14 mouse cellular contexts compared by ENCODE assay signal in the genomic region with DNA sequence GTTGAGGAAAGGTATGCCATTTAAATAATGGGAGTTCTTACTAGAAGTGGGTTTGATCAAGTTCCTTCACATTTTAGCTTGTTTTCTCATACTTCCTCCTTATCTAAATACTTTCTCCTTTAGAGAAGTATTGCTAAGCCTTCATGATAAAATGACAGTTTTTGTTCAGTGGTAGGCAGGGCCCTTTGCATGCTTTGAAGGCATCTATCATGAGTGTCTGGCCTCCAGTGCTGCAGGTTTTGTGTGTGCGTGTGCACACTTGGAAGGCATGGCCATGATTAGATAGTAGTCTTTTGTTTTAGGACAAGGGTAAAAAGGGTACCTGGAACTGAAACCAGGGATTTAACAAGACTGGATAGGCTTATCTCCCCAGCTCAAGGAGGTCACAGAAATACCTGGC. TPM values are rescaled to one million over a fixed set of nuclear protein-coding genes. Genes with fewer than 3 reads are reported as not detected.
A peak's percentile ranks its signal among the peaks of the same experiment; 100 is the strongest.
DNase-seq lines count a peak whose midpoint lies in the region; ATAC-seq lines count a peak whose summit lies in the region.
"Had no signal": no experiment of that assay in that cellular context is flagged by ENCODE, and none has a peak within 500 bp of the region (broad histone marks: within the 10 kb centered on the region; RNA-seq: fewer than 3 reads in every experiment).

No protein-coding gene starts in this region.

- H3K27ac ChIP-seq in embryonic facial prominence, embryonic 13.5 days, result no peak overlapping the region
- H3K27ac ChIP-seq in embryonic facial prominence, embryonic 10.5 days (replicated peaks), result no peak overlapping the region
- no peak overlapping the region for H3K27ac ChIP-seq in kidney, embryonic 14.5 days (ENCODE audit: low read depth, low read length)
- H3K27ac ChIP-seq in liver, embryonic 16.5 days (ENCODE audit: low read length), result no peak overlapping the region
- H3K27ac ChIP-seq: embryonic facial prominence, embryonic 15.5 days; hindbrain, embryonic 13.5 days; limb, embryonic 12.5 days had no signal

- no peak for DNase-seq in embryonic facial prominence, embryonic 10.5 days (ENCODE audit: low spot score)
- no peak for DNase-seq in kidney, postnatal 14 days
- DNase-seq in MEL-GATA-1-ER (ENCODE audit: extremely low read depth, low read depth), result peak; percentile 49
- DNase-seq in c-Kit-positive CD71-positive TER-119-positive erythroid progenitor cells, embryonic 14.5 days (ENCODE audit: low spot score), result no peak
- no peak for DNase-seq in layer of hippocampus, postnatal 36 days
- DNase-seq: cerebellum, adult 11 months; kidney, postnatal 36 days; right cerebral cortex, postnatal 14 days had no signal

- H3K9me3 ChIP-seq in embryonic facial prominence, embryonic 13.5 days, result no peaks in the 10 kb centered on the region
- H3K9me3 ChIP-seq in embryonic facial prominence, embryonic 10.5 days, result no peaks in the 10 kb centered on the region
- H3K9me3 ChIP-seq in kidney, embryonic 14.5 days (ENCODE audit: control insufficient read depth, low read length), result no peaks in the 10 kb centered on the region
- no peaks in the 10 kb centered on the region for H3K9me3 ChIP-seq in liver, embryonic 16.5 days (replicated peaks; ENCODE audit: control insufficient read depth, low read length)
- H3K9me3 ChIP-seq: embryonic facial prominence, embryonic 15.5 days; hindbrain, embryonic 13.5 days; limb, embryonic 12.5 days had no signal

- 0 out of 2 replicates have a peak overlapping the region, but pooled peaks have one; percentile 6 for H3K4me3 ChIP-seq in embryonic facial prominence, embryonic 13.5 days
- no peak overlapping the region for H3K4me3 ChIP-seq in embryonic facial prominence, embryonic 10.5 days
- H3K4me3 ChIP-seq in kidney, embryonic 14.5 days (ENCODE audit: low read length), result no peak overlapping the region
- 0 out of 2 replicates have a peak overlapping the region, but pooled peaks have one; percentile 55 for H3K4me3 ChIP-seq in liver, embryonic 16.5 days (ENCODE audit: low read depth, low read length)
- H3K4me3 ChIP-seq: embryonic facial prominence, embryonic 15.5 days; hindbrain, embryonic 13.5 days; limb, embryonic 12.5 days had no signal

- H3K4me1 ChIP-seq in embryonic facial prominence, embryonic 13.5 days, result peaks cover 61% of the 10 kb centered on the region
- peaks cover 62% of the 10 kb centered on the region for H3K4me1 ChIP-seq in embryonic facial prominence, embryonic 10.5 days
- H3K4me1 ChIP-seq in kidney, embryonic 14.5 days (ENCODE audit: control insufficient read depth, insufficient read depth, low read length), result peaks cover 60% of the 10 kb centered on the region
- peaks cover 59% of the 10 kb centered on the region for H3K4me1 ChIP-seq in liver, embryonic 16.5 days (ENCODE audit: control insufficient read depth, low read depth, low read length)

- H3K27me3 ChIP-seq in embryonic facial prominence, embryonic 13.5 days, result no peaks in the 10 kb centered on the region
- H3K27me3 ChIP-seq in embryonic facial prominence, embryonic 10.5 days (replicated peaks; ENCODE audit: low read depth, poor library complexity, severe bottlenecking), result no peaks in the 10 kb centered on the region
- H3K27me3 ChIP-seq in kidney, embryonic 14.5 days (ENCODE audit: control insufficient read depth, insufficient read depth, low read length), result no peaks in the 10 kb centered on the region
- no peaks in the 10 kb centered on the region for H3K27me3 ChIP-seq in liver, embryonic 16.5 days (ENCODE audit: control insufficient read depth, insufficient read depth, low read depth, low read length)
- H3K27me3 ChIP-seq: embryonic facial prominence, embryonic 15.5 days; hindbrain, embryonic 13.5 days; limb, embryonic 12.5 days had no signal

- ATAC-seq in embryonic facial prominence, embryonic 13.5 days (ENCODE audit: insufficient number of reproducible peaks, insufficient read depth, low FRiP score, low TSS enrichment, low read depth), result no peak
- no peak for ATAC-seq in kidney, embryonic 14.5 days (ENCODE audit: low FRiP score, low TSS enrichment)
- ATAC-seq in liver, embryonic 16.5 days (ENCODE audit: low read depth), result no peak

- peaks cover 10% of the 10 kb centered on the region; the same call in 1 of the 2 replicates for H3K36me3 ChIP-seq in embryonic facial prominence, embryonic 13.5 days
- H3K36me3 ChIP-seq in embryonic facial prominence, embryonic 10.5 days (replicated peaks), result peaks cover 19% of the 10 kb centered on the region
- H3K36me3 ChIP-seq in kidney, embryonic 14.5 days (ENCODE audit: control insufficient read depth, insufficient read depth, low read length), result 0 out of 2 replicates have a peak, but pooled peaks cover 2% of the 10 kb centered on the region
- H3K36me3 ChIP-seq in liver, embryonic 16.5 days (ENCODE audit: control insufficient read depth, insufficient read depth), result peaks cover 2% of the 10 kb centered on the region
- H3K36me3 ChIP-seq: hindbrain, embryonic 13.5 days had no signal

- 74% methylated on average over 1 of the region's 1 CpGs for WGBS in embryonic facial prominence, embryonic 13.5 days
- 71% methylated on average over 1 of the region's 1 CpGs for WGBS in embryonic facial prominence, embryonic 10.5 days
- WGBS in kidney, embryonic 14.5 days, result 75% methylated on average over 1 of the region's 1 CpGs
- WGBS in liver, embryonic 16.5 days (ENCODE audit: insufficient replicate concordance), result 0% methylated on average over 1 of the region's 1 CpGs

- no peak overlapping the region for H3K9ac ChIP-seq in embryonic facial prominence, embryonic 13.5 days
- H3K9ac ChIP-seq in kidney, embryonic 14.5 days (ENCODE audit: low read depth, low read length), result no peak overlapping the region
- no peak overlapping the region for H3K9ac ChIP-seq in liver, embryonic 16.5 days (ENCODE audit: low read depth, low read length)
- H3K9ac ChIP-seq: embryonic facial prominence, embryonic 15.5 days; limb, embryonic 12.5 days had no signal

- no peak overlapping the region for H3K4me2 ChIP-seq in embryonic facial prominence, embryonic 13.5 days
- H3K4me2 ChIP-seq in kidney, embryonic 14.5 days (replicated peaks; ENCODE audit: low read depth, low read length), result 0 out of 2 replicates have a peak overlapping the region, but pooled peaks have one; percentile 5
- H3K4me2 ChIP-seq in liver, embryonic 16.5 days (ENCODE audit: low read depth, low read length), result peak overlapping the region; percentile 74
- H3K4me2 ChIP-seq: hindbrain, embryonic 13.5 days; limb, embryonic 12.5 days had no signal

RNA-seq across cellular contexts. Expression of a gene that starts 3.8 kb away (rescaled TPM):
- polyA plus RNA-seq in embryonic facial prominence, embryonic 13.5 days (2015; fragmentation: Nextera tagmentation; extraction: Ambion mirVana), result 266 and 285 TPM in 2 replicates
- polyA plus RNA-seq in embryonic facial prominence, embryonic 10.5 days (2016; fragmentation: Nextera tagmentation; extraction: Ambion mirVana), result 262 and 273 TPM in 2 replicates
- polyA plus RNA-seq in kidney, embryonic 14.5 days (2014; fragmentation: Nextera tagmentation; extraction: Ambion mirVana), result 321 and 409 TPM in 2 replicates
- 309 and 359 TPM in 2 replicates for polyA plus RNA-seq in liver, embryonic 16.5 days (2015; fragmentation: Nextera tagmentation; extraction: Ambion mirVana)
- total RNA-seq in layer of hippocampus, postnatal 36 days (2021), result 100 to 1,000 TPM; 357 TPM

RNA-seq across cellular contexts. Expression of a gene that starts 26.2 kb away (rescaled TPM):
- 29.0 and 29.5 TPM in 2 replicates for polyA plus RNA-seq in embryonic facial prominence, embryonic 13.5 days (2015; fragmentation: Nextera tagmentation; extraction: Ambion mirVana)
- 24.4 and 25.6 TPM in 2 replicates for polyA plus RNA-seq in embryonic facial prominence, embryonic 10.5 days (2016; fragmentation: Nextera tagmentation; extraction: Ambion mirVana)
- polyA plus RNA-seq in kidney, embryonic 14.5 days (2014; fragmentation: Nextera tagmentation; extraction: Ambion mirVana), result 15.0 and 27.9 TPM in 2 replicates
- polyA plus RNA-seq in liver, embryonic 16.5 days (2015; fragmentation: Nextera tagmentation; extraction: Ambion mirVana), result 2.9 and 3.0 TPM in 2 replicates
- total RNA-seq in layer of hippocampus, postnatal 36 days (2021), result 1 to 10 TPM; 9.2 to 10.0 TPM

Comparison
In these comparisons a context has a peak if more than half of its experiments do, and no peak if none do; other contexts are left out.
1. H3K4me3 ChIP-seq: peak in embryonic facial prominence, embryonic 13.5 days (single experiment) and liver, embryonic 16.5 days (single experiment); none in embryonic facial prominence, embryonic 10.5 days (single experiment) and kidney, embryonic 14.5 days (single experiment).